Mouse (Mus musculus) ES-E14 (cell line): ENCODE measurements around the gene Fgd5.

Experiments
- HCFC1 ChIP-seq: IDR thresholded peaks from 2 replicates; pipeline ENCODE4 v1.6.1; 2012; ENCODE audit warnings: low read length, inconsistent platforms, borderline replicate concordance; ENCODE audit not compliant: insufficient read depth
- MAFK ChIP-seq: IDR thresholded peaks from 2 replicates; pipeline ENCODE4 v1.6.1; 2014; ENCODE audit warnings: mild to moderate bottlenecking, low read depth, low read length, inconsistent platforms; ENCODE audit not compliant: insufficient read depth
- ZC3H11A ChIP-seq: IDR thresholded peaks from 2 replicates; pipeline ENCODE4 v1.6.1; 2012; ENCODE audit warnings: low read depth, mild to moderate bottlenecking, inconsistent platforms, low read length, borderline replicate concordance
- ZNF384 ChIP-seq: IDR thresholded peaks from 2 replicates; pipeline ENCODE4 v1.6.1; 2012; ENCODE audit warnings: low read depth, low read length, inconsistent platforms

DNA sequence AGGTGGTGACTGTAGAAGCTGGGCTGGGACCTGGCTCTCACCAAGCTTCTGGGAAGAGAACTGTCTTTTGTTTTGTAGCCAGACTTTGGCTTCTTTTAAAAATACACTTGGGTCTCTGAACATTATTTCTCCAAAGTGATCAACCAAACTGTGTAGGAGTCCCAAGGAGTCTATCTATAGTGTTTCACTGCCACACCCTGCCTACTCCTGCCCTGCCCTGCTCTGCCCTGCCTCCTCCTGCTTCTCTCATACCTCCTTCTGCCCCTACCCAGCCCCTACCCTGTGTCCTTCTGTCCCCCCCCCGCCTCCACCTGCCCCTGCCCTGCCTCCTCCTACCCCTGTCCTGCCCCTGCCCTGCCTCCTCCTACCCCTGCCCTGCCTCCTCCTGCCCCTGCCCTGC lies 46.6 kb downstream of the Fgd5 start:
- TF ChIP-seq ZC3H11A (no peak), MAFK (no peak), ZNF384 (no peak), HCFC1 (no peak)
